Mouse (Mus musculus) lung, embryonic 16.5 days (tissue): ENCODE measurements around the gene Akap2. TPM values are rescaled to one million over a fixed set of nuclear protein-coding genes. Genes with fewer than 3 reads are reported as not detected.

Experiments used
- ATAC-seq: fragments of 200-750 bp; cut with Nextera tagmentation; 2 replicates; pipeline ENCODE4 v1.8.0; 2017; ENCODE audit warnings: low read depth, mild to moderate bottlenecking, moderate library complexity
- H3K27ac ChIP-seq: fragments of 300-500 bp; sonication (generic); 2 replicates; pipeline ENCODE4 v1.5.1; 2014; ENCODE audit warnings: mild to moderate bottlenecking, control low read depth, low read length
- H3K27me3 ChIP-seq: fragments of 300-500 bp; sonication (generic); 2 replicates; pipeline ENCODE4 v1.6.1; 2014; ENCODE audit warnings: low read depth, low read length, mixed read lengths; ENCODE audit not compliant: control insufficient read depth, insufficient read depth
- H3K36me3 ChIP-seq: fragments of 300-500 bp; sonication (generic); 2 replicates; pipeline ENCODE4 v1.6.1; 2014; ENCODE audit warnings: low read length; ENCODE audit not compliant: control insufficient read depth, insufficient read depth
- H3K4me1 ChIP-seq: fragments of 300-500 bp; sonication (generic); replicated peaks from 2 replicates; pipeline ENCODE4 v1.6.1; 2014; ENCODE audit warnings: low read length, mixed read lengths; ENCODE audit not compliant: control insufficient read depth, insufficient read depth
- H3K4me2 ChIP-seq: fragments of 300-500 bp; sonication (generic); 2 replicates; pipeline ENCODE4 v1.6.1; 2014; ENCODE audit warnings: low read depth, low read length, control low read depth
- H3K4me3 ChIP-seq: fragments of 300-500 bp; sonication (generic); 2 replicates; pipeline ENCODE4 v1.5.1; 2014; ENCODE audit warnings: mild to moderate bottlenecking, low read length, control low read depth
- H3K9ac ChIP-seq: fragments of 300-500 bp; sonication (generic); 2 replicates; pipeline ENCODE4 v1.6.1; 2014; ENCODE audit warnings: low read length, control low read depth
- H3K9me3 ChIP-seq: fragments of 300-500 bp; sonication (generic); 2 replicates; pipeline ENCODE4 v1.6.1; 2016; ENCODE audit warnings: low read length; ENCODE audit not compliant: control insufficient read depth
- WGBS: fragments of 180-500 bp; shearing (Covaris S2); extraction: QIAGEN DNeasy Blood & Tissue Kit; methylation state at CpG from one replicate; pipeline ENCODE4 v1.1.7; 2014; 5-methylcytosine and 5-hydroxymethylcytosine counted together
- polyA plus RNA-seq: library from polyadenylated mRNA; unstranded; fragments of >200 nt; fragmentation: Nextera tagmentation; extraction: Ambion mirVana; gene quantifications from 2 replicates; pipeline ENCODE4 v1.2.1, GENCODE M21; 2015

Akap2 gene
- polyA plus RNA-seq, 1 experiment from 2014 or later, result 44.4 TPM

DNA sequence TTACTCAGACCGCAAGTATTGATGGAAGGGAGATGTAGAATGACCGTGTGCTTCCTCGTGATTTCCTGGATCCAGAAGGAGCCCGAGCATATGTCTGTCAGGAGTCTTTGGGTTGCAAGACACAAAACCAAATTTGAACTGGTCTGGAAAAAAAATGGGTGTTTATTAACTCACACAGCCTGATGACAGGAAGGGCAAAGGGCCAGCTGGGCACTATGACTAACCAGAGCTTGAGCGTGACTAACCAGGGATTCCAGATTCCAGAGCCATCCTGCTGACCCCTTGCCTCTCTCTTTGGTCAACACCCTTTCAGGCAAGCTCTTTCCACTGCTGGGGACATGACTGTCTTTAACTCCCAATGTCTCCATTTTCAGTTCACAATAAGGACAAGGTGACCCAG lies 18.0 kb downstream of the Akap2 start:
- Histone ChIP-seq H3K27ac (no peak overlapping the region), H3K9ac (no peak overlapping the region), H3K36me3 (no peaks in the 10 kb centered on the region), H3K4me1 (no peaks in the 10 kb centered on the region), H3K9me3 (no peaks in the 10 kb centered on the region), H3K4me3 (no peak overlapping the region), H3K27me3 (no peaks in the 10 kb centered on the region), H3K4me2 (no peak overlapping the region)
- ATAC-seq, result no peak
- 77% methylated on average over 5 of the region's 5 CpGs for WGBS

DNA sequence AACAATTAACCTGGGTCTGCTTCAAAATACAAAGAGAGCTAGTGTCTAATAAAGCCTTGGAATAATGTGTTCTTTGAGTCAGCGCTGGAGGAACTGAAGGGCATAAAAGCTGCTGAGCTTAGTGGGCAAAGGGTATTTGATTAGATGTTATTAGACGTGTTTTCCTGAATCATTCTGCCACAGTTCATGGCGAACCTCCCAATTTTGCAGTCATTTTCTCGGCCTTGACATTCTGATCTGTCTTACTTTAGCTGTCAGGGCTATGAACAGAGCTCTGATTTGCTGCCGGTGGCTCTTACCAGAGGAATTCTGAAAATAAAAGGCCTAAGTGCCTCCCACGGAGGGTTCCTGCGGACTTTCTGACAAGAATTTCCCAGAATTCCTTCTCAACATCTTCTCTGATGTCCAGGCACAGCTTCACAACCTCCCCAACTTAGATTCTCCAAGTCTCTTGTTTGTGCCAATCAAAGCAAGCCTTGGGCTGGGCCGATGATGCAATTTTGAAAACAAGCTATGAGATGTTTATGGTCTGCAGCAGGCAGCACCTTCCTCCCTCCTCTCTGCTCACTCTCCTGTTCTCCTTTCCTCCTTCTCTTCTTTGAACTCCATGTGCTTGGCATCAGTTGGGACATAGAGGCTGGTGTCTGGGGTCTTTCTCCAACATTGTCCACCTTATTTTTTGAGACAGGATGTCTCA lies 21.5 kb downstream of the Akap2 start:
- 70% methylated on average over 8 of the region's 8 CpGs for WGBS
- Histone ChIP-seq H3K36me3 (no peaks in the 10 kb centered on the region), H3K27ac (no peak overlapping the region), H3K9me3 (no peaks in the 10 kb centered on the region), H3K9ac (no peak overlapping the region), H3K4me1 (peaks cover 10% of the 10 kb centered on the region; the same call in 1 of the 2 replicates), H3K27me3 (no peaks in the 10 kb centered on the region), H3K4me2 (no peak overlapping the region), H3K4me3 (no peak overlapping the region)
- no peak for ATAC-seq

DNA sequence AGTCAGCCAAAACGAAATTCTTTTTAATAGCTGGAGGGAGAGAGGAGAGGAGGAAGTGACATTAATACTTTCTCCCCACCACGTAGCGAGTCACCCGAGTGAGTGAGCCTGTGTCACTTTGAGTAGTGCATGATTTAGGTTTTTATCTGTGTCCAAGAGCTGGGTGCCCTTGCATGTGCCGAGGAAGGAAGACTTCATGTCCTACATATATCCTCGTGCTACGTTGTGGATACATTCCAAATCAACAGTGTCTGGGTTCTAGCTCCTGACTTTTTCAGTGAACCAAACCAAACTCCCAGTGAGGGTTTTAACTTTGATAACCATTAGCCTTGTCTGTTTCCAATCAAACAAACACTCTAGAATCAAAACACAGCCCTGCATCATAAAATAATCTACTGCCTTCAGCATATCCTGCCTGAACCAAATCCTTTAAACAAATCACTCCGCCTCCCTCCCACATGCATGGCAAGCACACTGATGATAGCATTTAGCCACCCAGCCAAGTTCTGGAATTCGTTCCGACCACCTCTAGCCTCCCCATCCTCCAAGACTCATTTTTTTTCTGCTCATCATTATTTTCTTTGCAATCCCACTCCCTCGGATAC lies 26.0 kb downstream of the Akap2 start:
- H3K9me3 ChIP-seq, result peaks cover 3% of the 10 kb centered on the region; the same call in 1 of the 2 replicates
- peaks cover 10% of the 10 kb centered on the region; the same call in 1 of the 2 replicates for H3K4me1 ChIP-seq
- no peak overlapping the region for H3K4me3 ChIP-seq
- H3K36me3 ChIP-seq, result 0 out of 2 replicates have a peak, but pooled peaks cover 2% of the 10 kb centered on the region
- WGBS, result 34% methylated on average over 11 of the region's 11 CpGs
- H3K27me3 ChIP-seq, result no peaks in the 10 kb centered on the region
- no peak overlapping the region for H3K9ac ChIP-seq
- peak overlapping the region; percentile 66 for H3K27ac ChIP-seq
- ATAC-seq, result peak; percentile 86
- no peak overlapping the region for H3K4me2 ChIP-seq

DNA sequence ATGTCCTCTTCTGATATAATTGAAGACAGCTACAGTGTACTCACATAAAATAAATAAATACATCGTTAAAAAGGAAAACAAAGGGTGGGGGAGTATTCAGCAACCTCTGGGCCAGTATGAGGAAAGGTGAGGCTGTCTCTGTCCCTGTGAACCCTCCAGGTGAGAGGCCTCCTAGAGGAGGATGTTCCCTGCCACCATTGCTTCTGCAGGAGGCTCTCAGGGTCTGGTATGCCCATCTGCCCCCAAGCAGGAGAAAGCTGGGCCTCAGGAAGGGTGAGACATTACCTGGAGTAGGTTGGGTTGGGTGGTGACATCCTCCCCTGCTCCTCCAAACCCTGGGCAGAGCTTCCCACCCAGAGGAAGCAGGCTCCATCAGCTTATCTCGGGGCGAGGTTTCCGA lies 33.2 kb downstream of the Akap2 start:
- Histone ChIP-seq H3K9me3 (no peaks in the 10 kb centered on the region), H3K4me2 (no peak overlapping the region), H3K9ac (no peak overlapping the region), H3K4me1 (0 out of 2 replicates have a peak, but pooled peaks cover 3% of the 10 kb centered on the region), H3K27me3 (no peaks in the 10 kb centered on the region), H3K36me3 (no peaks in the 10 kb centered on the region), H3K4me3 (no peak overlapping the region), H3K27ac (no peak overlapping the region)
- 34% methylated on average over 4 of the region's 4 CpGs for WGBS
- no peak for ATAC-seq

DNA sequence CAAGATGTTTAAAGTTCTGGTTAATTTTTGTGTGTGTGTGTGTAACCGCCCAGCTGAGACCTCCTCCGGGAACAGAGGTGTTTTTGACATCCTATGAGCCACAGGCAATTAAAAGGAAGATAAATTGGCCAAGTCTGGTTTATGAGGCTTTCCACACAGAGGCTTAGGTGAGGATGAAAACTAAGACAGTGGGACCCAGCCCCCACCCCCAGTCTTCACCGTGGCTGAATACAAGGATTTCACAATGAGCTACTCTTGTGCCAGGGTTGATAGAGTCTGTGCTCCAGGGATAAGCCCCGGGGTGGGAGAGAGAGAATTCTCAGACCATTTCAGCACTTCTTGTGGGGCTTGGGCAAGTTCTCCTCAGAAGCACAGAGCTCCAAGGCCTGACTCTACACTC lies 33.6 kb downstream of the Akap2 start:
- ATAC-seq, result peak; percentile 66
- 35% methylated on average over 4 of the region's 4 CpGs for WGBS
- no peak overlapping the region for H3K9ac ChIP-seq

DNA sequence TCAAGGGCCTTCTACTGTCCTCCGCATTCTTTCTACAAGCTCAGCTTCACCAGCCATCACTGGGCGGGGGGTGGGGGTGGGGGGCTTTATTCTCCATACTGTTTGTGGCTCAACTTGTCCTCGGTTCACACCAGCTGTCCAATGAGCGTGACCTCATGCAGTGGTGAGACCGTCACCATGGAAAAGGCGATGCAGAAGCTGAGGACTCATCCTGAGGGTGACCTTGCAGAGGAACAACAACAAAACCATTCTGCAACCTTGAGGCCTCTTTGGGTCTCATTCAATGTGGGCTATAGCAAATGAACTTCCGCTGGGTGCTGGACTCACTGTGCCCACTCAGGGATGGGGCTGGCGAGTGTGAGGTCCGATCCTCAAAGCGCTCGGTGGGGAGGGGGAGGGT lies 34.1 kb downstream of the Akap2 start:
- H3K27ac ChIP-seq, result no peak overlapping the region

More for the DNA sequence above, 33.6 kb downstream of the Akap2 start:
- Histone ChIP-seq H3K4me1 (0 out of 2 replicates have a peak, but pooled peaks cover 3% of the 10 kb centered on the region), H3K4me2 (no peak overlapping the region), H3K27me3 (no peaks in the 10 kb centered on the region), H3K27ac (no peak overlapping the region), H3K36me3 (no peaks in the 10 kb centered on the region), H3K9me3 (no peaks in the 10 kb centered on the region), H3K4me3 (no peak overlapping the region)

DNA sequence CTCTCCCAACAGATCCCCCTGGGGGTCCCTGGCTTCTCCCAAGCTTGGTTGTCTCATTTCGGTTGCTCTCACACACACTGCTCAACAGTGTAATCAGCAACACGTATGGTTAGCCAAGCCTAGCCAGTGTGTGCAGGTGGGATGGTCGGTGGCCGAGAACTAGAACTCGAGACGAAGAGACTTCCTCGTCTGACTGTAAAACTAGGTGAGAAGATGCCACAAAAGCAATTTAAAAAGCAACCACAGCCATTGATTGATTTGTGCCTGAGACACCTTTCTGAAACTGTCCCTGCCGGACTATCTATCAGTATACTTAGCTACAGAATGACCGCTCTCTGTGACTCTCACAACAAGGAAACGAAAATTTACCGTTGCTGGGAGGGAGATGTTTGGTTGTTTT lies 37.6 kb downstream of the Akap2 start:
- Histone ChIP-seq H3K4me1 (0 out of 2 replicates have a peak, but pooled peaks cover 3% of the 10 kb centered on the region), H3K9me3 (no peaks in the 10 kb centered on the region), H3K27me3 (no peaks in the 10 kb centered on the region), H3K36me3 (no peaks in the 10 kb centered on the region), H3K27ac (no peak overlapping the region), H3K4me2 (no peak overlapping the region), H3K4me3 (no peak overlapping the region), H3K9ac (no peak overlapping the region)
- ATAC-seq, result no peak
- 88% methylated on average over 11 of the region's 11 CpGs for WGBS

More for the DNA sequence above, 34.1 kb downstream of the Akap2 start:
- no peaks in the 10 kb centered on the region for H3K9me3 ChIP-seq
- H3K9ac ChIP-seq, result no peak overlapping the region
- 0 out of 2 replicates have a peak, but pooled peaks cover 3% of the 10 kb centered on the region for H3K4me1 ChIP-seq
- H3K27me3 ChIP-seq, result no peaks in the 10 kb centered on the region
- H3K4me3 ChIP-seq, result no peak overlapping the region
- no peak overlapping the region for H3K4me2 ChIP-seq
- 83% methylated on average over 11 of the region's 11 CpGs for WGBS
- no peaks in the 10 kb centered on the region for H3K36me3 ChIP-seq
- ATAC-seq, result no peak

DNA sequence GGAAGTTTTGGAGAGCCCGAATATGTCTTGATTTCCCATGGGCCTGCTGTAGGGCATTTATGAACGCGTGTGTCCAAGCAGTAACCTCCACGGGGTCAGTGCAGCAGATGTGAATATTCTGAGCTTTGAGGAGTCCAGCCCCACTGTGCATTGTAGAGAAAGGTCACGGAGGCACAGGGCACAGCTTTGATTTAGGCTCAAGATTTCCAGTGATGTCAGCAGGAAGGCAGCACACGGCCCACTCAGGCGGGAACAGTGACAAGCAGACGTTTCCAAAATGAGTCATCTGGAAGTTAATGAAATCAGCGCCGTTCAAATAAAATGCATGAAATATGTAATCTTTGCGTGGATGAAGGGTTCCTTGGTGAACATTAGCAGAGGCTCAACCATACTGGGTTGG lies 40.5 kb downstream of the Akap2 start:
- Histone ChIP-seq H3K4me1 (peaks cover 5% of the 10 kb centered on the region), H3K9ac (no peak overlapping the region), H3K36me3 (no peaks in the 10 kb centered on the region), H3K4me3 (no peak overlapping the region), H3K27me3 (no peaks in the 10 kb centered on the region), H3K27ac (no peak overlapping the region), H3K4me2 (no peak overlapping the region), H3K9me3 (no peaks in the 10 kb centered on the region)
- ATAC-seq, result no peak
- WGBS, result 59% methylated on average over 11 of the region's 11 CpGs

DNA sequence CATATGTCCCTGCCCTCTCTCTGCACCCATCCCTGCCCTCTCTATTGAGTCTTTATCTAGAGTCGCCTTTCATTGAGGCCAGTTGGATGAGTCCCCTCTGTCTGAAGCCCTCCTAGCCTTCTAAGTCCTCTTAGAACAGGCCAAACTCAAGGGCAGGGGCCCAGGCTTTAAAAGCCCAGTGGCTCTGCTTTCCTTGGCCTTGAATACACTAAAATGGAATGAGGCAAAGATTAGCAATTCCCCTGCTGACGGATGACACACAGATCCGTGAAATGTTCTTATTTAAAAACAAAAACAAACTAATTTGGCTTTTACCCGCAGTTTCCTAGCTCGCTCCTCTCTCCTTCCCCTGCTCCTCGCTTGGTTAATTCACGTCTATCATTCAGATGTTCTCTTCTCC lies 45.0 kb downstream of the Akap2 start:
- no peak overlapping the region for H3K4me2 ChIP-seq
- H3K4me3 ChIP-seq, result no peak overlapping the region
- H3K27ac ChIP-seq, result peak overlapping the region; percentile 68
- no peaks in the 10 kb centered on the region for H3K9me3 ChIP-seq
- WGBS, result 56% methylated on average over 7 of the region's 7 CpGs
- no peak for ATAC-seq
- no peaks in the 10 kb centered on the region for H3K27me3 ChIP-seq
- no peaks in the 10 kb centered on the region for H3K36me3 ChIP-seq
- no peak overlapping the region for H3K9ac ChIP-seq
- peaks cover 32% of the 10 kb centered on the region for H3K4me1 ChIP-seq
